Mouse (Mus musculus) ovary, postnatal 36 days (tissue): ENCODE results near the gene Olfr1555-ps1.
"Not testable (repeated sequence)": the region's sequence is repeated elsewhere in the genome, so short reads cannot be mapped to it uniquely, and the experiment has no call there.

Source experiments
- DNase-seq: peaks from one replicate; pipeline ENCODE4 v3.0.0; 2022; ENCODE audit warnings: low spot score, mixed read lengths

The Olfr1555-ps1 gene

DNA sequence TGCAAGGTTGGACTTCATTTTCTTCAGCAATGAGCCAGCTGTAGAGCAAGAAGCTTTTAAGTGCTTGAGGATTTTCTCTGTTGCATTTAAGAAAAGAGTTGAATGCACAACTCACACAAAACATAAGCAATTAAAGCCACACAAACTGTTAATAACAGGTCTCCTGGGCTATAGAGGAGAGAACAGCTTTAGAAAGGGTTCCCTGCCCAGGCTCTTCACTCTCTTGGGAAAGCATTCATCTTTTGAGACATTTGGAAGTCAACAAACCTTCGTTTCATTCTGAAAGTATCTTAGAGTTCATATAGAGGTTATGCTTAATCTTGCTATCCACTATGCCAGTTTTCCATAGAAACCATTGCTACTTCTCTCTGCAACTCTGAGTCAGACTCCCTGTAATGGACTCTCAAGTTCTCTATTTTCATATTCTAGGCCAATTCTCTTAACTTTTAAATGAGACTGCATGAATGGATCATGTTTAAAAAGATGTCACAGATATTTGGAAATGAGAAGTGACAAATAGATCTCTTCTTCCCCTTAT lies at the start of gene Olfr1555-ps1:
Gene Olfr1555-ps1 (minus strand): TSS at position 51 of the 538 bp plus-strand sequence.
- DNase-seq: not testable (repeated sequence)

DNA sequence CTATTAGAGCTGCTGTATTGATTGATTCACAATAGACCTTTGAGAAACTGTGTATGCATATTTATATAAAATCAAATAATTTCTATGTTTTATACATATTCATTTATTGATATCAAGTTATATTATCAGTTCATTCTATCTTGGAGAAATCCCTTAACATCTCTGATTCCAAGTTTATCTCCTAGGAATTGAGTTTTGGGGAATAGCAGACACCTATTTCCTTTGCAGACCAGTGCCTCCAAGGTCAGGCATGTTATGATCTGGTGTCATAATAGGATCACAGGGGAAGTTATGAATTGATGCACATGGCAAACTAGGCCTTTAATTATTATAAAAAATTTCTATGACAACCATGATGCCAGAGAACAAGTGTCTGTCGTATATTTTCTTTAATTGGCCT lies 30.4 kb upstream of the Olfr1555-ps1 start, which contains the start of gene Olfr1431:
Gene Olfr1431 (plus strand): TSS at position 301 of the 400 bp plus-strand sequence.
- no peak for DNase-seq

DNA sequence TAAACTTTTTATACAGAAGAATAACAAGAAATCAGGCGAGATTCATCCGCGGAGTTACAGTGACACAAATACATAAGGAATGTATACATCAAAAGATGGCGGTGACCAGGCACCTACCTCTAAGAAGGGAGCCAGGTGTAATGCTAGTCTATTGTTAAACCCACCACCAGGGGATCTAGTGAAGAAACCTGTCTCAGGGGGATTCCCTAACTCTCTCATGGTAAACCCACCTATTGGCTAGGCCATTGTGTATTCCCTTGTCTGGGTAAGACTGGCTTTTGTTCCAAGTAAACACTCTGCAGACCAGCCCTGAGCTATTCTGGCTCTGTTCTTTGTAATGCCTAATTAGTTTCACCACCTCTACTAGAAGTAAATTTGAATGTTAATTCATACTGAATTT lies 29.2 kb upstream of the Olfr1555-ps1 start:
- not testable (repeated sequence) for DNase-seq

DNA sequence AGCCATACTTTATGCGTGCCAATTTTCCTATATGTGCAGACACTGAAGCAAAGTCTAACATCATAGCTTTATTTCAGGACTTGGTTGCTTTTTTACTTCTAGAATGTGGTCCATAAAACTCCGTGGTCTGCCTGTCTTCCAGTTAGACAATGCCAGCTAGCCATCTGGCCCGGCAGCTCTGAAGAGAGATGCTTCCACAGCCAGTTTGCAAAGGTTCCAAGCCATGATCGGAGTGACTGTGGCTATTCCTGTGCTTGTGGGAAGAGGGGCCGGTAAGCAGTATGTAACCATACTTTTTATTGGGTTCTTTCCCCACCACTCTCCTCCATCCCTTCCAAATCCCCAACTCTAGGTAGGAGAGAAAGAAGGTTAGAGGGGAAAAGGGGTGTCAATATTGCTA lies 5.5 kb upstream of the Olfr1555-ps1 start:
- DNase-seq: not testable (repeated sequence)

GRCm38 (mm10) chr19:12145452-12145851 lies 24.5 kb downstream of the Olfr1555-ps1 start:
- no peak for DNase-seq

DNA sequence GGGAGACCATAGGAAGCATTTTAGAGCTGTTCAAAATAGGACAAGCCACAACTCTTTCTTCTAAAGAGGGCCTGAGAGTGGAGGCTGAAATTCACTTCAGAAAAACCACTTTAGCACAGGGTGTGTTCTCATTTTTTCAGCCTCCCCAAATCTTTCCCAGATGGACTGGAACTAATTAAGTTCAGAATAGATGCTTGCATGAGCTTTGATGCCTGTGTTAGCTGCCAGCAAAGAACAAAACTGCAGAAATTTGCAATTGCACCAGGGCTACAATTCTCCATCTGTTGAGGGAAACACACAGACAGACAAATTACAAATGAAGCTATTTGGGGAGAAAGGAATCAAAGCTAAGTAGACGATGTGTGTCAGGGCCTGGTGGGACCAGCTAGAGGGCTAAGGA lies 26.6 kb downstream of the Olfr1555-ps1 start:
- DNase-seq: no peak

- no peak for DNase-seq
Observed at GRCm38 (mm10) chr19:12134289-12134688, 35.6 kb downstream of the Olfr1555-ps1 start.

DNA sequence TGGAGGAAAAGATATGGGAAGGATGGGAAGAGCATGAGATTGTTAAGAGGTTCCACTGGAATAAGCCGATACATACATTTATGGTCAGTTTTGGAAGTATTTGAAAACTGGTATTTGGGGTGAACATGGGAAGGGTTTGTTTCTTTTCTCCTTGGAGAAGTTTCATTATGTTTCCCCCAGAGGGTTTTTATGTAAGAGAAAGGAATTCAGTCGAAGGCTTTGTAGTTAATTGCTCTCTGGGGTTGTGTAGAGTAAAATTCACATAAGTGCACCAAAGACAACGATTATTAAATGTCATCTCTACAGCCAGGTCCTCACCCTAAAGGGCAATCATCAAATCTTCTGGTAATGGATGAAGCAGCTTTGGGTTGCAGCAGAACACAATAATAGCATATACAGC lies 46.8 kb downstream of the Olfr1555-ps1 start, which contains the start of gene Olfr76:
Gene Olfr76 (minus strand): TSS at position 101 of the 400 bp plus-strand sequence.
- no peak for DNase-seq

DNA sequence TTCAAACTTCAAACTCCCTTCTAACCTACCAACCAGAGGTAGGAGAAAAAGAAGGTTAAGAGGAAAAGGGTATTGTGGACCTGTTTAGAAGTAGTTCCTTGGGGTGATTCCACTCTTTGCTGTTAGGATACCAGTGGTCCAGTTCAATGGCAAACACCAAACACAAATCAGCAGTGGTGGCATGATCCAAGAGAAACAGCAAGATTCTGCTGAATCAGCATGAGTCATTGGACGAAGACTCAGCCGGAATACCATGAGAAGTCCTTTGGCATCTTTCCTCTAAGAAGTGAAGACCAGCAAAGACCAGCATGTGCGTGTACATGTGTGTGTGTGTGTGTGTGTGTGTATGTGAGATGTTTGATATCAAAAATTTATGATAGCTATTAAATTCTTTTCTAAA lies 53.4 kb downstream of the Olfr1555-ps1 start:
- DNase-seq: no peak

GRCm38 (mm10) chr19:12115797-12116196 lies 54.1 kb downstream of the Olfr1555-ps1 start, which contains the start of gene Olfr1428:
Olfr1428 (minus strand) TSS chr19:12115897.
- DNase-seq: no peak
